Mouse (Mus musculus) large intestine, adult 2 months (tissue): ENCODE results near the gene Gal3st1. TPM values are rescaled to one million over a fixed set of nuclear protein-coding genes. Genes with fewer than 3 reads are reported as not detected.
A peak's percentile ranks its signal among the peaks of the same experiment; 100 is the strongest.

Source experiments
- DNase-seq: peaks from one replicate; pipeline ENCODE4 v3.0.0-alpha.2; 2012; ENCODE audit warnings: low read depth, low spot score
- WGBS: fragments of 180-500 bp; shearing (Covaris S2); methylation state at CpG from one replicate; pipeline ENCODE4 v1.1.7; 2018; 5-methylcytosine and 5-hydroxymethylcytosine counted together
- polyA plus RNA-seq: library from polyadenylated mRNA; depleted of rRNA; stranded (reverse); fragments of >200 nt; gene quantifications from 2 replicates; pipeline ENCODE4 v1.2.3, GENCODE M21; 2012; rRNA removed

Gal3st1 gene
- polyA plus RNA-seq, 1 experiment, result 44.4 TPM

DNA sequence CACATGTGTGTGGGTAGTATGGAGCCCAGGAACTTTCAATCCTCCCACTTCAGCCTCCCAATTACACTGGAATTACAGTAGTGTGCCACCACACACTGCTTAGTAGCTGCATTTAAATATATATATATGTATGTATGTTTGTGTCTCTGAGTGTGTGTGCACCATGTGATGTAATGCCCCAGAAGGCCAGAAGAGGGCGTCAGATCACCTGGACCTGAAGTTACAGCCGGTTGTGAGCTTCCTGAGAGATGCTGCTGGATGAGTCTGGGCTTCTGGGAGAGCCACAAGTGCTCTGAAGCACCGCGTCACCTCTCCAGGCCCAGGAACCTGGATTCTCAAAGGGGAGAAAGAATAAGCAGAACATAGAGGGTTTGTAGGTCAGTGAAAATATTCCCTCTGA is 45.9 kb downstream of the Gal3st1 start:
- 66% methylated on average over 4 of the region's 4 CpGs for WGBS
- no peak for DNase-seq

DNA sequence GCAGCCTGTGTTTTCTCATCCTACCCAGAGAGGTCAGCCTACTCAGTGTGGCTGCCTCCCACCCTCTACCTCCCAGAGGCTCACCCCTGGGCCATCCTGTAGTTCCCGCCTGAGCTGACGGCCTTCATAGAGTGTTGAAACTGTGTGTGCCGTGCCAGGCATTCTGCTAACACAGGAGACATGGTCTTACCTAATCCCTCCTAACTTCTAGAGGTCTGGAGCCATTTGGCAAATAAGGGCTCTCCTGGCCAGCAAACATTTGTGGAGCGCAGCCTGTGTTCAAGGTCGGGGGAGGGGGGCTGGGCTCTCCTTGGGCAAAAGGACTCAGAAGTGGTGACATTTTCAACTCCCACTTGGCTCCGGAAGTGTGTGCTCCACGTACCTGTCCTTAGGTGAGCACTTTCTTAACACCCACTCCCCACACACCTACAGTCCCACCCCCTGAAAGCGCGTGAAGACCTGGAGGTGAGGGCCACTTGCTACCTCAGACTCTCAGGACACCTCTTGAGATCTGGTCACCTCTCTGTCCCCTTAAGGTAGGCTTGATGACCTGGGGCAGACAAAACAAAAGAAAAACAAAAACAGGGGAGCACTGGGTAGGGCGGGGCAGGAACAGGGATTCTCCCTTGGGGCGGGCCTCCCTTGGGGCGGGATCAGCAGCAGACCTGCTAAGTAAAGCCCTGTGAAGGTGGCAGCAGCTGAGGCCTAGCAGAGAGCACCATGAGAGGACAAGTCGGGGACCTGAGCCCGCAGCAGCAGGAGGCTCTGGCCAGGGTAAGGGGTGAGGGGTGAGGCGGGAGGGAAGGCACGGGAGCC is 47.9 kb downstream of the Gal3st1 start, which contains the start of gene Sec14l4:
Gene Sec14l4, plus strand, starts transcription at position 337 of the 816 bp plus-strand sequence.
- 43% methylated on average over 16 of the region's 16 CpGs for WGBS
- no peak for DNase-seq

DNA sequence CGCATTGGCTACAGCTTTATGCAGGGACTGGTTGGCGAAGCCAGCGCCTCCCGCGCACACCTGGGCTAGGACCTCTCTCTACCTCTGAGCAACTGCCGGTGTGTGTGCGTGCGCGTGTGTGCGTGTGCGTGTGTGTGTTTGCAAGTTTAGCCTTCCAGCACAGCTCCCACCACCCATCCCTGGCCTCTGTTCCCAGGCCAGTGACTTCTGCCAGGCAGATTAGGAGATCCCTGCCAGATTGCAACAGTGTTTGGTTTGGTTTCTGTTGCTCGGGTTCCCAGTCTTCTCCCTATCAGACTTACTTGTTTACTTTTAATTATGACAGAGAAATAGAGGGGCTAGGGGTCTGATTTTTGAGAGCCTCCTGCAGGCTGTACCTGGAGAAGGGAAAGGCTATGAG is 48.5 kb downstream of the Gal3st1 start:
- 41% methylated on average over 12 of the region's 12 CpGs for WGBS
- no peak for DNase-seq

DNA sequence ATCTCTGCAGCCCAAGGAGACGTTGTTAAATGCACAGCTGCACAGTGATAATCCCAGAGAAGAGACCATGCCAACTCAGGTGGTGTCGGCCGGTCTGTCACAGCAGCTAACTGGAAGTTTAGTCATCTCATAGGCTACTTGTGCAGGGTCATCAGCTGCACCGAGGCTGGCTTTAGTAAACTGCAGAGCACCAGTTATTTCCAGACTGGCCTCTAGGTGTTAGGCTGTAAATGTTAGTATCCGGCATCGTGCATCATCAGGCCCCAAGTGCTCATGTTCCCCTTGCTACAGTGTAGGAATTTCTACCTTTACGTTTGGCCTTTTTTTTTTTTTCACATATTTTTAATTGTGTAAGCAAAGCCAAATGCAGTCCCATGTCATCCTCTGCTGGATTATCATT is 50.0 kb downstream of the Gal3st1 start:
- DNase-seq, result no peak
- WGBS, result 68% methylated on average over 7 of the region's 7 CpGs

DNA sequence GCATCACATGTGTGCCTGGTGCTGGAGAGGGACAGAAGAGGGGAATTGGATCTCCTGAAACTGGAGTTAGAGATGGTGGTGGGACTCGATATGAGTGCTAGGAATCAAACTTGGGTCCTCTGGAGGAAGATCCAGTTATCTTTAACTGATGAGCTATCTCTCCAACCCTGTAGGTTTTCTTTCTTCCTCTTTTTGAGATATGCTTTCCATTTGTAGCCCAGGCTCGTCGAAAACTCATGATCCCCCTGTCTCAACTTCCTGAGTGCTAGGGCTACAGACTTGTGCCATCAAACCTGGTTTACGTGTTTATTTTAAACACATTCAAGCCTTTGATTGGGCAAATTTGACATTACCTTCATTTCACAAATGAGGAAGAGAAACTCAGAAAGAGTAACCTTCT is 50.7 kb downstream of the Gal3st1 start:
- no peak for DNase-seq
- WGBS, result 77% methylated on average over 4 of the region's 4 CpGs

DNA sequence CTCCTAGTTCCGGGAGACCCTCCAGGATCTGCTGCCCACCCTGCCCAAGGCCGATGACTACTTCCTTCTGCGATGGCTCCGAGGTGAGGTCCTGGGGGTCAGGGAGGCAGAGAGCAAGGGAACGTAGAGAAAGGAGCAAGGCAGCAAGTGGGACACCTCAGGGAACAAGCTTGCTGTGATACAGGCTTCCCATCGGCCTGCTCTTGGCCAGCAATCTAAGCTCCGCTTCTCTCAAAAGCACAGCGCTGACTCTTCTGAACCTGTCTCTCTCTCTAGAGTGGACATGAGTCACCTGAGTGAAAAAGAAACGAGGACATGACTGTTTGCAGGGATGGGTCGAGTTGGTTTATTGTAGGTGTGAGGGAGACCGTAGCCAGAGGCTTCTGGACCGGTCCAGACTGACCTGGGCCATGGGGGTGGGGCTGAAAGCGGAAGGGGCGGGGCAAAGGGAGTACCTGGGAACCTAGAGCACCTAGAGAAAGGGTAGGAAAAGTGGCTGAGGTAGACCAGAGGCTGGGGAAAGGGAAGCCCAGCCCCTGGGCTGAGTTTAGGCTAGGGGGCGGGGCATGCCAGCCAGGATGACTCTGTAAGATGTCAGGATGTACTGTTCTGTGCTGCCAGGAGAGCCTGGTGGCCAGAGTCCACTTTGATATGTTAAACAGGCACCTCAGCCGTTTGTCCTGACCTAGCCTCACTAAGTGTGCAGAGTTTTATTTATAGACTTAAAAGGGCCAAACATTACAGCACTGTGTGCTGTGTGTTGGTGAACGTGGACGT is 51.9 kb downstream of the Gal3st1 start:
- 55% methylated on average over 18 of the region's 18 CpGs for WGBS
- peak; percentile 32 for DNase-seq

DNA sequence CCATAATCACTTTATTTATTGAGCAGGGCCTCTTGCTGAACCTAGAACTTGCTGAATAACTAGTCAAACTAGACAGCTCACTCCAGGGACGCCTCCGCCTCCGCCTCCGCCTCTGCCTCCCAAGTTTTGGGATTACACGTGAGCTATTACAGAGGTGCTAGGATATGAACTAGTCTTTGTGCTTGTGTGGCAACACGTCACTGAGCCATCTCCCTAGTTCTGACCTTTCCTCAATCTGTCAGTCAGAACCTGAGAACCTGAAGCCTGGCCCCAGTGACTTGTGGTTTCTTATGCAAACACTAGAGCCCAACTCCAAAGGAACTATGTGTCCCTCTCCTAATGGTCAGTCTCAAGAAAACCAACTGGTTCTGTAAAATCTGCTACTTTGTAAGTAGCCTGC is 52.5 kb downstream of the Gal3st1 start:
- no peak for DNase-seq
- 61% methylated on average over 6 of the region's 6 CpGs for WGBS

DNA sequence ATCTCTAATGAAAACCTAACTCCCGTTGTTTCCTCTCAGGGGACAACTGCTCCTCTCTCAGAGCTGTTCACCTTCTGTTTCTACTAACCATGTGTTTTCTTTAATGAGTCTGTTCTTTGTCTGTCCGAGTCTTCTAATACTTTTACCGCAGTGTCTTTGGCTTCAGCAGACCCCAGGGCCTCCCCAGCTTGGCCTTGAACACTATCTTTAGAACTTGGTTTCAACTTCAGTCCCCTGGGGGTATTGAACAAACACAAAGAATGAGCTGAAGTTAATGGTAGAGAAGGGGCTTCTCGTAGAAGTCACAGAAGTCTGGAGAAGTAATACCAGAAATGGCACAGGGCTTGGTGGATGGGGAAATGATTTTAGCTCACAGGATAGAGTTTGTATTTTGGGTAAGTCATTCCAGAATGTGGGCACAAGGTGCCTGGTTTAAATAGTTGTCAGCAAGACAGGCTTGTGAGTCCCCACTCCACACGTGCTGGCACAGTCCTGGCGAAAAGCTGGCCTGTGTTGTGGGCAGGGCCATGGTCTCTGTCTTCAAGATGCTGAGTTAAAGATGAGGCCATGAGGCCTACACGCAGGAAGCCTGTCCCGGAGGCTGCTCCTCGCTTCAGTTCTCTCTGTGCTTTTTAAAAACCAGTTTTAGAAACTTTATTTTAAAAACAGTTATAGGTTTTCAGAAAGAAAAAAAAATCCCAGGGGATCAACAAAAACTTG is 53.1 kb downstream of the Gal3st1 start:
- no peak for DNase-seq
- 70% methylated on average over 9 of the region's 9 CpGs for WGBS

DNA sequence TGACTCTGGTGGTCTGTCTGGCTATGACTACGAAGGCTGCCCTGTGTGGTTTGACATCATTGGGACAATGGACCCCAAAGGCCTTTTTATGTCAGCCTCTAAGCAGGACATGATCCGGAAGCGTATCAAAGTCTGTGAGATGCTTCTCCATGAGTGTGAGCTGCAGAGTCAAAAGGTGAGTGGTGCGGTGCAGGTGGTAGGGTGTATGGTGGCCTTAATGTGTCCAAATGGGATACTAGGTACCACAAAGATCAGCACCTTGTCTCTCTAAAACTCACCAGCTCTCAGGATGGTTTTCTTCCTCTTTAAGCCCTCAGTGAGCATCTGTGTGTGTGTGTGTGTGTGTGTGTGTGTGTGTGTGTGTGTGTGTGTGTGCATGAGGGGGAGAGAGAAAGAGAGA is 56.5 kb downstream of the Gal3st1 start:
- 93% methylated on average over 4 of the region's 4 CpGs for WGBS
- DNase-seq, result no peak

DNA sequence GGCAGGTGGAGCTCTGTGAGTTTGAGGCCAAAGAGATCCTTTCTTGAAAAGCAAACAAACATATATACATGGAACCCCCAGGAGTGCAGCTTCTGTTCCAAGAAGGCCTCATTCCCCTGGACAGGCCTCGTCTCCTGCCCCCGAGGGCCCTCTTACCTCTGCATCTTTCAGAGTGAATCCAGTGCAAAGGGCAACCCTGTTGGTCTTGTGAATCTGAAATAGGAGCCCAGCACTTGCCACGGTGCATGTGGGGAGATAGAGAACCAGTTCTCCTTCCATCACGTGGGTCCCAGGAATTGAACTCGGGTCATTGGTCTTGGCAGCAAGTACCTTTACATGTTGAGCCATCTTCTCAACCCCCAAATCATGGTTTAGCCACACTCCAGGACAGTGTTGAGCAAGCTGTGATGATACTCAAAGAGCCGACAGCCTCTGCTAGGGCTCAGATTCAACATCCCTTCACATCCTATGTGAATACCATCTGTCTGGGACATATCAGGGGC is 57.7 kb downstream of the Gal3st1 start:
- no peak for DNase-seq
- WGBS, result 74% methylated on average over 6 of the region's 6 CpGs

DNA sequence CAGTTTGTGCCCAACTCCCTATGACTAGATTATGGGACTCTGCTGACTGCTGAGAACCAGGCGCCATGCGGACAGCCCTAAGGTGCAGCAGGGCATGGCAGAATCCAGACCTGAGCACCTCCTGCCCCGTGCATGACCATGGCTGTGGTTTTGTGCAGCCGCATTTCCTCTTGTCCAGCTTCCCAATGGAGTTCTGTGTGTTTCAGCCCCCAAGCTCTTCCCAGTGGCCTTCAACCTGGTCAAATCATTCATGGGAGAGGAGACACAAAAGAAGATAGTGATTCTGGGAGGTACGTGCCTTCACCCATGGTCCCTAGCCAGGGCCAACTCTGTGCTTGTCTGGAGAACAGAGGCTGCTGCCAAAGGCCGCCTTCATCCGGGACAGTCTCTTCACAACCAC is 59.6 kb downstream of the Gal3st1 start:
- no peak for DNase-seq
- 89% methylated on average over 7 of the region's 7 CpGs for WGBS

DNA sequence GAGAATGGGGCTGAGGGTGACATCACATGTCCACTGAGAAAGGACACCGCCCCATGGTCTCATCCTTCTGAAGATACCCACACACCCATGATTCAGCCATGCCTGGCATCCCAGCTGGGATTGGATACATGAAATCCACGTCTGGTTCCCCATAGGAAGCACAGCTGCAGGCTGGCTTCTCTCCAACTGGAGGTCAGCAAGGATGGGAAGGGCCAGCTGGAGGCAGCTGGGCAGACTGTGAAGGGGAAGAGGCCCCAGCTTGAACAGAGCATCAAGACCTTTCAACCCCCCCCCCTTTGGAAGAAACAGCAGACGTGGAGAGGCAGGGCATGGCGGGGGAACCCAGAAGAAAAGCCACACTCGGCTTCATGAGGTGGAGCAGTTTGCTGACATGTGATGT is 63.1 kb downstream of the Gal3st1 start:
- 55% methylated on average over 5 of the region's 5 CpGs for WGBS
- DNase-seq, result no peak

DNA sequence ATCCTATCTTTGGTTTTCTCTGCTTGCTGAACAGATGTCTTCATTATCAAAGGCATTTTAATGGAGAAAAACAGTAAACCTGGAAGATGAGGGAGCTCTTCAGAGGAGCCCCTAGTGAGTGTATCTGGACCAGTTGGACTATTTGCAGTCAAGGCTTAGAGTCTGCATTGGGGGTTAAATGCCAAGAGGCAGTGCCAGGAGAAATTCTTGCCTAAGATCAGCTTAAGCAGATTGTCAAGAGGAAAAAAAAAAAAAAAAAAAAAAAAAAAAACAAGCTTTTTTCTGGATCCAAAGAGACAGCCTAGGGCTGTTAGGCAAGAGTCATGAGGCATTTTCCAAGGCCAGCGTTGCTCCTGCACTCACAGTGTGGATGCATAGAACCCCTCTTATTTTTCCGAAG is 64.3 kb downstream of the Gal3st1 start:
- DNase-seq, result no peak
- 90% methylated on average over 2 of the region's 2 CpGs for WGBS

DNA sequence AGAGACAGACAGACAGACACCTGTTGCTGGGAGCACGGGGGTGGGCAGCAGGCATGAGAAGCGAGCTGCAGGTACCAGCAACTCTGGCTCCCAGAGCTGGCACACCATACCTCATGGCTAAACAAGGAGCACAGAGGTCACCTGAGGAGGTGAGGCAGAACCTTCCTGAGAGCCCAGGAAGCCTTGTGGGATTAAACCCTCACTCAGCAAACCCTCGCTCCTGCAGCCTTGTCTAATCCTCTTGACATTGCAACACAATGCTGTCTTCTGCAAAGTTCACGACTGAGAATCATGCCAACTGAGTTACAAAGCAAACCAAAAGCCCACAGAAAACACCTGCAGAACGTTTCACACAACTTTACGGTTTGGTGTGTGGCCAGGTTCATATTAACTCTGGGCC is 65.0 kb downstream of the Gal3st1 start:
- DNase-seq, result no peak
- 81% methylated on average over 6 of the region's 6 CpGs for WGBS

Other genes with a start within 250 kb of the Gal3st1 start
- gene Osbp2, start 119.7 kb upstream of the Gal3st1 start, polyA plus RNA-seq, result 0.23 and 0.68 TPM in 2 replicates
- gene 4921536K21Rik, start 88.5 kb upstream of the Gal3st1 start, polyA plus RNA-seq, result 0.33 and 0.58 TPM in 2 replicates
- 4.0 TPM in 2 replicates for gene Dusp18, start 88.4 kb upstream of the Gal3st1 start, polyA plus RNA-seq
- 3.0 and 3.5 TPM in 2 replicates for gene Slc35e4, start 69.0 kb upstream of the Gal3st1 start, polyA plus RNA-seq
- gene Tcn2, start 51.5 kb upstream of the Gal3st1 start, polyA plus RNA-seq, result 292 and 424 TPM in 2 replicates
- 34.1 and 34.2 TPM in 2 replicates for gene Pes1, start 19.7 kb upstream of the Gal3st1 start, polyA plus RNA-seq
- 0.23 TPM in 1 of 2 replicates, not detected in the other for gene 4930556J24Rik, start 6.9 kb upstream of the Gal3st1 start, polyA plus RNA-seq
- gene Sec14l4, start 47.8 kb downstream of the Gal3st1 start, polyA plus RNA-seq, result 0.05 TPM in 1 of 2 replicates, not detected in the other
- gene Sec14l3, start 81.2 kb downstream of the Gal3st1 start, polyA plus RNA-seq, result not detected in 2 replicates
- 18.0 and 26.5 TPM in 2 replicates for gene Mtfp1, start 111.8 kb downstream of the Gal3st1 start, polyA plus RNA-seq
- 15.1 and 54.4 TPM in 2 replicates for gene Sec14l2, start 139.8 kb downstream of the Gal3st1 start, polyA plus RNA-seq
- 16.1 and 16.4 TPM in 2 replicates for gene Rnf215, start 151.6 kb downstream of the Gal3st1 start, polyA plus RNA-seq
- gene Ccdc157, start 176.7 kb downstream of the Gal3st1 start, polyA plus RNA-seq, result 2.7 and 2.9 TPM in 2 replicates
- 21.0 and 27.8 TPM in 2 replicates for gene Sf3a1, start 176.7 kb downstream of the Gal3st1 start, polyA plus RNA-seq
- 30.9 and 35.5 TPM in 2 replicates for gene Tbc1d10a, start 203.2 kb downstream of the Gal3st1 start, polyA plus RNA-seq
- 3.4 and 4.5 TPM in 2 replicates for gene Castor1, start 234.6 kb downstream of the Gal3st1 start, polyA plus RNA-seq